Mouse (Mus musculus) C2C12 (cell line): ENCODE measurements around the gene Nicn1. TPM values are rescaled to one million over a fixed set of nuclear protein-coding genes. Genes with fewer than 3 reads are reported as not detected.

ENCODE experiments used
- H3K27me3 ChIP-seq: one replicate; pipeline ENCODE4 v1.6.1; 2011; ENCODE audit not compliant: control insufficient read depth, insufficient read depth, insufficient read length
- H3K36me3 ChIP-seq: one replicate; pipeline ENCODE4 v1.6.1; 2011; ENCODE audit not compliant: control insufficient read depth, insufficient read depth
- H3K4me3 ChIP-seq: one replicate; pipeline ENCODE4 v1.5.1; 2011; ENCODE audit warnings: mild to moderate bottlenecking, control low read depth; ENCODE audit not compliant: poor library complexity, insufficient read depth, severe bottlenecking
- H3K79me2 ChIP-seq: one replicate; pipeline ENCODE4 v1.6.1; 2011; ENCODE audit not compliant: control insufficient read depth, insufficient read depth
- H3K79me3 ChIP-seq: one replicate; pipeline ENCODE4 v1.6.1; 2011; ENCODE audit warnings: low read depth, control low read depth
- H3ac ChIP-seq: one replicate; pipeline ENCODE3; 2011; ENCODE audit warnings: low read depth; ENCODE audit not compliant: control insufficient read depth, insufficient read length
- CEBPB ChIP-seq: IDR thresholded peaks from one replicate; pipeline ENCODE4 v1.6.1; 2011; ENCODE audit warnings: low read depth, mild to moderate bottlenecking, control low read depth, moderate library complexity
- CTCF ChIP-seq: IDR thresholded peaks from one replicate; pipeline ENCODE4 v1.5.1; 2011; ENCODE audit not compliant: control insufficient read depth, insufficient read depth, insufficient read length
- FOSL1 ChIP-seq: IDR thresholded peaks from one replicate; pipeline ENCODE4 v1.8.0; 2011; ENCODE audit warnings: mild to moderate bottlenecking, low read length; ENCODE audit not compliant: poor library complexity, insufficient read depth, severe bottlenecking
- MAX ChIP-seq: IDR thresholded peaks from one replicate; pipeline ENCODE4 v1.6.1; 2011; ENCODE audit warnings: mild to moderate bottlenecking, control low read depth
- MYOD1 ChIP-seq: IDR thresholded peaks from one replicate; pipeline ENCODE4 v1.6.1; 2011; ENCODE audit warnings: low read depth; ENCODE audit not compliant: control insufficient read depth, insufficient read length
- MYOG ChIP-seq: IDR thresholded peaks from one replicate; pipeline ENCODE4 v1.6.1; 2011; ENCODE audit not compliant: control insufficient read depth, insufficient read length; ENCODE audit errors: extremely low read depth
- USF1 ChIP-seq: IDR thresholded peaks from one replicate; pipeline ENCODE4 v1.6.1; 2011; ENCODE audit warnings: low read depth, mild to moderate bottlenecking, control low read depth, moderate library complexity
- polyA plus RNA-seq: library from polyadenylated mRNA; unstranded; fragments of >200 nt; fragmentation: generic; extraction: Trizol; gene quantifications from one replicate; pipeline ENCODE4 v1.2.1, GENCODE M21; 2012; ENCODE audit warnings: missing spikeins

Gene Nicn1
- polyA plus RNA-seq, 1 experiment = 24.6 TPM

- no peak for TF ChIP-seq USF1
- TF ChIP-seq FOSL1 = no peak
- no peak for TF ChIP-seq MAX
- no peak for TF ChIP-seq CEBPB
- TF ChIP-seq MYOD1 = no peak
- no peak for TF ChIP-seq CTCF
- TF ChIP-seq MYOG = no peak
- Histone ChIP-seq H3K36me3 (no peaks in the 10 kb centered on the region), H3K79me2 (peaks cover 4% of the 10 kb centered on the region), H3K79me3 (no peaks in the 10 kb centered on the region), H3K4me3 (no peak overlapping the region), H3ac (no peak overlapping the region), H3K27me3 (no peaks in the 10 kb centered on the region)
Measured at GRCm38 (mm10) chr9:108289347-108289746, 882 bp upstream of the Nicn1 start.

GRCm38 (mm10) chr9:108290773-108291172 lies 544 bp downstream of the Nicn1 start:
- no peak overlapping the region for H3ac ChIP-seq
- TF ChIP-seq MAX (no peak), MYOD1 (no peak), USF1 (no peak), CEBPB (no peak), FOSL1 (no peak), MYOG (no peak), CTCF (no peak)
- no peaks in the 10 kb centered on the region for H3K36me3 ChIP-seq
- H3K79me2 ChIP-seq = peaks cover 4% of the 10 kb centered on the region
- peak overlapping the region; percentile 39 for H3K4me3 ChIP-seq
- no peaks in the 10 kb centered on the region for H3K79me3 ChIP-seq
- no peaks in the 10 kb centered on the region for H3K27me3 ChIP-seq

- H3K4me3 ChIP-seq = no peak within 1 kb of the TSS
- TF ChIP-seq MYOG = no peak
- no peak for TF ChIP-seq CTCF
- no peak for TF ChIP-seq FOSL1
- no peak for TF ChIP-seq MAX
- TF ChIP-seq USF1 = no peak
- TF ChIP-seq MYOD1 = no peak
- no peak for TF ChIP-seq CEBPB
Measured at GRCm38 (mm10) chr9:108296453-108297355, 6.5 kb downstream of the Nicn1 start, which contains the start of gene Amt. Amt (plus strand) TSS chr9:108296853.

GRCm38 (mm10) chr9:108301853-108302252 lies 11.6 kb downstream of the Nicn1 start:
- Histone ChIP-seq H3K4me3 (no peak overlapping the region), H3K79me3 (peaks cover 9% of the 10 kb centered on the region), H3ac (no peak overlapping the region), H3K79me2 (peaks cover 31% of the 10 kb centered on the region), H3K36me3 (peaks cover 16% of the 10 kb centered on the region), H3K27me3 (no peaks in the 10 kb centered on the region)
- TF ChIP-seq FOSL1 (no peak), CEBPB (no peak), MAX (no peak), CTCF (no peak), MYOD1 (no peak), MYOG (no peak), USF1 (no peak)

More at GRCm38 (mm10) chr9:108296453-108297355, 6.5 kb downstream of the Nicn1 start, which contains the start of gene Amt:
- H3ac ChIP-seq = no peak within 1 kb of the TSS
- H3K79me2 ChIP-seq = no peaks in the 10 kb centered on the region
- H3K27me3 ChIP-seq = no peaks in the 10 kb centered on the region
- H3K79me3 ChIP-seq = no peaks in the 10 kb centered on the region
- no peaks in the 10 kb centered on the region for H3K36me3 ChIP-seq

GRCm38 (mm10) chr9:108304716-108305115 lies 14.5 kb downstream of the Nicn1 start:
- peaks cover 22% of the 10 kb centered on the region for H3K36me3 ChIP-seq
- H3K79me3 ChIP-seq = peaks cover 38% of the 10 kb centered on the region
- peaks cover 60% of the 10 kb centered on the region for H3K79me2 ChIP-seq
- no peaks in the 10 kb centered on the region for H3K27me3 ChIP-seq
- TF ChIP-seq CTCF = no peak
- no peak for TF ChIP-seq MYOG
- TF ChIP-seq USF1 = no peak
- TF ChIP-seq MAX = no peak
- TF ChIP-seq FOSL1 = no peak
- TF ChIP-seq CEBPB = no peak
- no peak for TF ChIP-seq MYOD1
- H3ac ChIP-seq = no peak overlapping the region
- H3K4me3 ChIP-seq = peak overlapping the region; percentile 83

- Histone ChIP-seq H3ac (peak overlapping the region; percentile 94), H3K36me3 (peaks cover 22% of the 10 kb centered on the region), H3K79me3 (peaks cover 42% of the 10 kb centered on the region), H3K79me2 (peaks cover 64% of the 10 kb centered on the region), H3K27me3 (no peaks in the 10 kb centered on the region), H3K4me3 (peak overlapping the region; percentile 83)
- TF ChIP-seq MAX (no peak), CTCF (no peak), MYOD1 (no peak), USF1 (no peak), MYOG (no peak), CEBPB (no peak), FOSL1 (no peak)
Measured at GRCm38 (mm10) chr9:108305170-108305569, 14.9 kb downstream of the Nicn1 start.
